Mouse (Mus musculus) ES-E14 (cell line): ENCODE results near the gene Fndc3b. TPM values are rescaled to one million over a fixed set of nuclear protein-coding genes. Genes with fewer than 3 reads are reported as not detected.

Experiments
- DNase-seq: peaks from one replicate; pipeline ENCODE4 v3.0.0-alpha.2; 2013; ENCODE audit warnings: low read depth, low spot score
- H3K27ac ChIP-seq: 2 replicates; pipeline ENCODE4 v1.5.1; 2012; ENCODE audit warnings: low read depth, mild to moderate bottlenecking, low read length, moderate library complexity, mixed read lengths; ENCODE audit not compliant: poor library complexity, insufficient read depth, severe bottlenecking
- H3K36me3 ChIP-seq: 2 replicates; pipeline ENCODE4 v1.6.1; 2012; ENCODE audit warnings: mild to moderate bottlenecking, low read length, moderate library complexity, mixed read lengths; ENCODE audit not compliant: control insufficient read depth, poor library complexity, insufficient read depth, severe bottlenecking
- H3K4me1 ChIP-seq, 2 experiments: fragments of 150-350 bp in 1 of 2; sonication (generic) in 1 of 2; 2 replicates each; pipeline ENCODE4 v1.6.1; 2012; ENCODE audit warnings: low read length in 2 of 2, mild to moderate bottlenecking in 1 of 2, mixed read lengths in 1 of 2; ENCODE audit not compliant: control insufficient read depth in 2 of 2, insufficient read depth in 2 of 2, poor library complexity in 1 of 2
- H3K4me3 ChIP-seq, 2 experiments: fragments of 150-350 bp in 1 of 2; sonication (generic) in 1 of 2; 2 replicates each; pipeline ENCODE4 v1.5.1; 2012; ENCODE audit warnings: low read length in 2 of 2, low read depth in 1 of 2, mild to moderate bottlenecking in 1 of 2, mixed read lengths in 1 of 2; ENCODE audit not compliant: insufficient read depth in 1 of 2, poor library complexity in 1 of 2, severe bottlenecking in 1 of 2
- H3K9ac ChIP-seq: 2 replicates; pipeline ENCODE4 v1.6.1; 2012; ENCODE audit warnings: low read depth, mild to moderate bottlenecking, low read length, mixed read lengths; ENCODE audit not compliant: poor library complexity, insufficient read depth, severe bottlenecking
- H3K9me3 ChIP-seq: fragments of 150-350 bp; sonication (generic); 2 replicates; pipeline ENCODE4 v1.6.1; 2012; ENCODE audit warnings: low read depth, mild to moderate bottlenecking, low read length; ENCODE audit not compliant: control insufficient read depth, insufficient read depth
- CHD2 ChIP-seq: IDR thresholded peaks from 2 replicates; pipeline ENCODE4 v1.6.1; 2014; ENCODE audit warnings: mild to moderate bottlenecking, low read depth, low read length, inconsistent platforms
- HCFC1 ChIP-seq: IDR thresholded peaks from 2 replicates; pipeline ENCODE4 v1.6.1; 2012; ENCODE audit warnings: low read length, inconsistent platforms, borderline replicate concordance; ENCODE audit not compliant: insufficient read depth
- MAFK ChIP-seq: IDR thresholded peaks from 2 replicates; pipeline ENCODE4 v1.6.1; 2014; ENCODE audit warnings: mild to moderate bottlenecking, low read depth, low read length, inconsistent platforms; ENCODE audit not compliant: insufficient read depth
- ZC3H11A ChIP-seq: IDR thresholded peaks from 2 replicates; pipeline ENCODE4 v1.6.1; 2012; ENCODE audit warnings: low read depth, mild to moderate bottlenecking, inconsistent platforms, low read length, borderline replicate concordance
- ZNF384 ChIP-seq: IDR thresholded peaks from 2 replicates; pipeline ENCODE4 v1.6.1; 2012; ENCODE audit warnings: low read depth, low read length, inconsistent platforms
- in situ Hi-C, 2 experiments: fragments of 600-800 bp; cut with MboI; formaldehyde crosslinking; loops; one replicate each; pipeline ENCODE4 v1.15.1; 2025; ENCODE audit warnings: low sequenced_read_pairs in 2 of 2, inconsistent platforms in 1 of 2; ENCODE audit not compliant: unreplicated experiment in 2 of 2
- total RNA-seq: library from RNA; depleted of rRNA; stranded (reverse); fragments of 300-350 nt; gene quantifications from 2 replicates; pipeline ENCODE4 v1.2.3, GENCODE M21; 2012

The Fndc3b gene
- total RNA-seq, 1 experiment: 16.6 TPM

GRCm38 (mm10) chr3:27389923-27390322 lies 321.2 kb downstream of the Fndc3b start:
- no peak overlapping the region for H3K4me3 ChIP-seq
- no peak for DNase-seq
- no peak for TF ChIP-seq HCFC1

GRCm38 (mm10) chr3:27384836-27385235 lies 326.3 kb downstream of the Fndc3b start:
- no peak for DNase-seq

More at GRCm38 (mm10) chr3:27389923-27390322, 321.2 kb downstream of the Fndc3b start:
- no peaks in the 10 kb centered on the region for H3K4me1 ChIP-seq
- H3K9ac ChIP-seq: no peak overlapping the region
- H3K36me3 ChIP-seq: no peaks in the 10 kb centered on the region
- H3K27ac ChIP-seq: no peak overlapping the region
- H3K9me3 ChIP-seq: no peaks in the 10 kb centered on the region
- in situ Hi-C loops: no loop called here

GRCm38 (mm10) chr3:27377935-27378334 lies 333.2 kb downstream of the Fndc3b start:
- H3K9ac ChIP-seq: no peak overlapping the region
- no peak overlapping the region for H3K27ac ChIP-seq
- no peaks in the 10 kb centered on the region for H3K9me3 ChIP-seq
- H3K4me1 ChIP-seq: no peaks in the 10 kb centered on the region
- no peak for DNase-seq
- in situ Hi-C loops: no loop called here
- H3K4me3 ChIP-seq: no peak overlapping the region
- TF ChIP-seq ZC3H11A: no peak
- TF ChIP-seq ZNF384: no peak
- no peak for TF ChIP-seq HCFC1
- TF ChIP-seq MAFK: no peak
- TF ChIP-seq CHD2: no peak
- H3K36me3 ChIP-seq: no peaks in the 10 kb centered on the region

More at GRCm38 (mm10) chr3:27384836-27385235, 326.3 kb downstream of the Fndc3b start:
- no peak overlapping the region for H3K9ac ChIP-seq
- no peaks in the 10 kb centered on the region for H3K4me1 ChIP-seq
- H3K27ac ChIP-seq: no peak overlapping the region
- H3K9me3 ChIP-seq: no peaks in the 10 kb centered on the region
- TF ChIP-seq CHD2 (no peak), MAFK (no peak), ZC3H11A (no peak), ZNF384 (no peak), HCFC1 (no peak)
- in situ Hi-C loops: no loop called here
- no peak overlapping the region for H3K4me3 ChIP-seq
- H3K36me3 ChIP-seq: no peaks in the 10 kb centered on the region

GRCm38 (mm10) chr3:27374396-27374795 lies 336.7 kb downstream of the Fndc3b start:
- Histone ChIP-seq H3K36me3 (no peaks in the 10 kb centered on the region), H3K9ac (no peak overlapping the region), H3K9me3 (no peaks in the 10 kb centered on the region), H3K4me1 (peaks cover 0 to 6% of the 10 kb centered on the region in 2 experiments; a peak in 1 of 4 replicates), H3K27ac (no peak overlapping the region), H3K4me3 (no peak overlapping the region)
- in situ Hi-C loops: no loop called here
- no peak for DNase-seq
- TF ChIP-seq HCFC1 (no peak), CHD2 (no peak), ZC3H11A (no peak), ZNF384 (no peak), MAFK (no peak)
